Mouse (Mus musculus): ENCODE data around the gene Epdr1.

- TF ChIP-seq POLR2A (IDR thresholded peaks at IDR 0.05; ENCODE audit: extremely low read depth, insufficient read depth, low read length) (no peak), CTCF (IDR thresholded peaks at IDR 0.05; ENCODE audit: extremely low read depth, insufficient read depth, low read length) (no peak)
These were observed 7.4 kb downstream of the Epdr1 start for GRCm38 (mm10) chr13:19612348-19612747.

Data from cortical plate, adult 2 months (tissue).